Mouse (Mus musculus): ENCODE results near the gene Slc10a7.

GRCm38 (mm10) chr8:78709948-78710644 is 200.9 kb downstream of the Slc10a7 start:
- TF ChIP-seq POLR2A (IDR thresholded peaks at IDR 0.05; ENCODE audit: insufficient read length, low read depth) (no peak), USF1 (IDR thresholded peaks at IDR 0.05; ENCODE audit: low read depth) (no peak), POLR2AphosphoS2 (IDR thresholded peaks at IDR 0.05; ENCODE audit: insufficient read length, low read depth) (no peak), CEBPB (IDR thresholded peaks at IDR 0.05; ENCODE audit: insufficient read depth, poor library complexity, severe bottlenecking) (no peak), E2F4 (IDR thresholded peaks at IDR 0.05; ENCODE audit: insufficient read depth) (no peak), MYOG (IDR thresholded peaks at IDR 0.05; ENCODE audit: control insufficient read depth in 1 of 3, insufficient read depth in 1 of 3, insufficient read length in 2 of 3, low read depth in 2 of 3) (no peak), REST (IDR thresholded peaks at IDR 0.05; ENCODE audit: insufficient read depth, insufficient read length) (no peak), MAX (IDR thresholded peaks at IDR 0.05; ENCODE audit: low read depth) (no peak), MYOD1 (IDR thresholded peaks at IDR 0.05; ENCODE audit: control insufficient read depth in 1 of 3, insufficient read length in 2 of 3, low read depth in 2 of 3) (no peak), TCF12 (IDR thresholded peaks at IDR 0.05; ENCODE audit: insufficient read depth, poor library complexity, severe bottlenecking) (no peak)

Measured in myocyte (in vitro differentiated cells).